Mouse (Mus musculus): ENCODE data around the gene Gm49380. TPM values are rescaled to one million over a fixed set of nuclear protein-coding genes. Genes with fewer than 3 reads are reported as not detected.
A peak's percentile ranks its signal among the peaks of the same experiment; 100 is the strongest.

The Gm49380 gene
- polyA plus RNA-seq, 1 experiment: 0.05 TPM

- no peak overlapping the region for H3ac ChIP-seq (ENCODE audit: control insufficient read depth, insufficient read length, low read depth)
- no peaks in the 10 kb centered on the region for H3K79me3 ChIP-seq (ENCODE audit: low read depth)
- TF ChIP-seq FOSL1 (IDR thresholded peaks at IDR 0.05; ENCODE audit: insufficient read depth, low read length, poor library complexity, severe bottlenecking): no peak
- TF ChIP-seq CTCF (IDR thresholded peaks at IDR 0.05; ENCODE audit: control insufficient read depth, insufficient read depth, insufficient read length): no peak
- TF ChIP-seq USF1 (IDR thresholded peaks at IDR 0.05; ENCODE audit: low read depth): no peak
- TF ChIP-seq MYOG (IDR thresholded peaks at IDR 0.05; ENCODE audit: control insufficient read depth, extremely low read depth, insufficient read length): no peak
- H3K36me3 ChIP-seq (ENCODE audit: control insufficient read depth, insufficient read depth): no peaks in the 10 kb centered on the region
- H3K4me3 ChIP-seq (ENCODE audit: insufficient read depth, poor library complexity, severe bottlenecking): no peak overlapping the region
- H3K79me2 ChIP-seq (ENCODE audit: control insufficient read depth, insufficient read depth): no peaks in the 10 kb centered on the region
- H3K27me3 ChIP-seq (ENCODE audit: control insufficient read depth, insufficient read depth, insufficient read length): no peaks in the 10 kb centered on the region
Measured at GRCm38 (mm10) chr9:44049381-44050165, 63.7 kb downstream of the Gm49380 start.

DNA sequence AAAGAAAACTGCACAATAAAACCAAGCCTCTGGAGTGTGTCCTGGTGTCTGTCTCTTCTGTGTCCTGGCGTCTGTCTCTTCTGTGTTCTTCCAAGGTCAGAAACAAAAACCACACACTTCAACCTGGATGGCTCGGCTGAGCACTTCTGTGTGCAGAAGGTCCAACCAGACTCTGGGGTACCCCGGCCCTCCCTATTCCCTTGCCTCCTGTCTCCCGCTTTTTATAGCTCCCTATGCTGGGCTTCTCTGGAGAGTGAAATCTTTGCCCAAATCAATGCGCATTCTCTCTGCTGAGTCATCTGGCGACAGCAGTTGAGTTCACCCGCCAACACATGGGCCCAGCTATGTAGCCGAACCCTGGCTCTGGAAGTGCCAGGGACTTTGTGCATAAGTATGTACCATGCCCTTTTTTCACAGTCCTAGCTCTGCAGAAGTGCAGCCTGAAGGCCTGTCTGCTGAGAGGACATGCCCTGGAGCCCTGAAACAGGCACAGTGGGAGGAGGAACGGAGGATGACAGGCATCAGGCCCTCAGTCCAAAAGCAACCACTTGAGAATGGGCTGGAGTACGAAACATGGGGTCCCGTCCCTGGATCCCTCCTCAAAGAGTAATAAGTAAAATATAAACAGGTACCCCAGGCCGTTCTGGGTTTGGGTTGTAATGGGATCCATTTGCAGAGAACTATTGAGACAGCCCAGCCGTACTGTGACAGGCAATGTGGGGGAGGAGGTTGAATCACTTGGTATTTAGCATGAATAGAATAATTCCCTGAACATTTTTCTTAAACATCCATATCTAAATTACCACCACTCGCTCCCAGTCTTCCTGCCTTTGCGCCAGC lies 64.5 kb downstream of the Gm49380 start:
- Histone ChIP-seq H3K79me3 (ENCODE audit: low read depth) (no peaks in the 10 kb centered on the region), H3K4me3 (ENCODE audit: insufficient read depth, poor library complexity, severe bottlenecking) (no peak overlapping the region), H3K79me2 (ENCODE audit: control insufficient read depth, insufficient read depth) (no peaks in the 10 kb centered on the region), H3K27me3 (ENCODE audit: control insufficient read depth, insufficient read depth, insufficient read length) (no peaks in the 10 kb centered on the region), H3K36me3 (ENCODE audit: control insufficient read depth, insufficient read depth) (no peaks in the 10 kb centered on the region), H3ac (ENCODE audit: control insufficient read depth, insufficient read length, low read depth) (no peak overlapping the region)
- TF ChIP-seq MAX (IDR thresholded peaks at IDR 0.05): no peak
- TF ChIP-seq MYOD1 (IDR thresholded peaks at IDR 0.05; ENCODE audit: control insufficient read depth, insufficient read length, low read depth): no peak
- no peak for TF ChIP-seq FOSL1 (IDR thresholded peaks at IDR 0.05; ENCODE audit: insufficient read depth, low read length, poor library complexity, severe bottlenecking)
- no peak for TF ChIP-seq CEBPB (IDR thresholded peaks at IDR 0.05; ENCODE audit: low read depth)
- no peak for TF ChIP-seq CTCF (IDR thresholded peaks at IDR 0.05; ENCODE audit: control insufficient read depth, insufficient read depth, insufficient read length)
- no peak for TF ChIP-seq MYOG (IDR thresholded peaks at IDR 0.05; ENCODE audit: control insufficient read depth, extremely low read depth, insufficient read length)
- no peak for TF ChIP-seq USF1 (IDR thresholded peaks at IDR 0.05; ENCODE audit: low read depth)

DNA sequence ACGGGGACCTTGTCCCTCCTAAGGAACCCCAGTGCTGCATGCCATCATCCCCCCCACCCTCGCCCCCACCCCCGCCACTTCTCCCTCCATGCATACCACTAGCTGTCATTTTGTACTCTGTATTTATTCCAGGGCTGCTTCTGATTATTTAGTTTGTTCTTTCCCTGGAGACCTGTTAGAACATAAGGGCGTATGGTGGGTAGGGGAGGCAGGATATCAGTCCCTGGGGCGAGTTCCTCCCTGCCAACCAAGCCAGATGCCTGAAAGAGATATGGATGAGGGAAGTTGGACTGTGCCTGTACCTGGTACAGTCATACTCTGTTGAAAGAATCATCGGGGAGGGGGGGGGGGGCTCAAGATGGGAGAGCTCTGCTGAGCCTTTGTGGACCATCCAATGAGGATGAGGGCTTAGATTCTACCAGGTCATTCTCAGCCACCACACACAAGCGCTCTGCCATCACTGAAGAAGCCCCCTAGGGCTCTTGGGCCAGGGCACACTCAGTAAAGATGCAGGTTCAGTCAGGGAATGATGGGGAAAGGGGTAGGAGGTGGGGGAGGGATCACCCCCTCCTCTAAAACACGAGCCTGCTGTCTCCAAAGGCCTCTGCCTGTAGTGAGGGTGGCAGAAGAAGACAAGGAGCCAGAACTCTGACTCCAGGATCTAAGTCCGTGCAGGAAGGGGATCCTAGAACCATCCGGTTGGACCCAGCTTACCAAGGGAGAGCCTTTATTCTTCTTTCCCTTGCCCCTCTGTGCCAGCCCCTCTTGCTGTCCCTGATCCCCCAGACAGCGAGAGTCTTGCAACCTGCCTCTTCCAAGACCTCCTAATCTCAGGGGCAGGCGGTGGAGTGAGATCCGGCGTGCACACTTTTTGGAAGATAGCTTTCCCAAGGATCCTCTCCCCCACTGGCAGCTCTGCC lies 65.5 kb downstream of the Gm49380 start:
- H3ac ChIP-seq (ENCODE audit: control insufficient read depth, insufficient read length, low read depth): no peak overlapping the region
- no peaks in the 10 kb centered on the region for H3K27me3 ChIP-seq (ENCODE audit: control insufficient read depth, insufficient read depth, insufficient read length)
- H3K79me2 ChIP-seq (ENCODE audit: control insufficient read depth, insufficient read depth): no peaks in the 10 kb centered on the region
- H3K36me3 ChIP-seq (ENCODE audit: control insufficient read depth, insufficient read depth): no peaks in the 10 kb centered on the region
- H3K79me3 ChIP-seq (ENCODE audit: low read depth): no peaks in the 10 kb centered on the region
- TF ChIP-seq MAX (IDR thresholded peaks at IDR 0.05): no peak
- TF ChIP-seq CEBPB (IDR thresholded peaks at IDR 0.05; ENCODE audit: low read depth): no peak
- TF ChIP-seq MYOG (IDR thresholded peaks at IDR 0.05; ENCODE audit: control insufficient read depth, extremely low read depth, insufficient read length): no peak
- TF ChIP-seq FOSL1 (IDR thresholded peaks at IDR 0.05; ENCODE audit: insufficient read depth, low read length, poor library complexity, severe bottlenecking): no peak
- TF ChIP-seq MYOD1 (IDR thresholded peaks at IDR 0.05; ENCODE audit: control insufficient read depth, insufficient read length, low read depth): no peak
- TF ChIP-seq CTCF (IDR thresholded peaks at IDR 0.05; ENCODE audit: control insufficient read depth, insufficient read depth, insufficient read length): no peak
- TF ChIP-seq USF1 (IDR thresholded peaks at IDR 0.05; ENCODE audit: low read depth): no peak
- H3K4me3 ChIP-seq (ENCODE audit: insufficient read depth, poor library complexity, severe bottlenecking): no peak overlapping the region

- TF ChIP-seq CEBPB (IDR thresholded peaks at IDR 0.05; ENCODE audit: low read depth) (no peak), MYOD1 (IDR thresholded peaks at IDR 0.05; ENCODE audit: control insufficient read depth, insufficient read length, low read depth) (peak; percentile 61), CTCF (IDR thresholded peaks at IDR 0.05; ENCODE audit: control insufficient read depth, insufficient read depth, insufficient read length) (no peak)
- Histone ChIP-seq H3K79me2 (ENCODE audit: control insufficient read depth, insufficient read depth) (no peaks in the 10 kb centered on the region), H3K36me3 (ENCODE audit: control insufficient read depth, insufficient read depth) (no peaks in the 10 kb centered on the region), H3K79me3 (ENCODE audit: low read depth) (no peaks in the 10 kb centered on the region), H3K27me3 (ENCODE audit: control insufficient read depth, insufficient read depth, insufficient read length) (no peaks in the 10 kb centered on the region), H3ac (ENCODE audit: control insufficient read depth, insufficient read length, low read depth) (no peak overlapping the region), H3K4me3 (ENCODE audit: insufficient read depth, poor library complexity, severe bottlenecking) (no peak overlapping the region)
Measured at GRCm38 (mm10) chr9:44047071-44047470, 66.2 kb downstream of the Gm49380 start.

DNA sequence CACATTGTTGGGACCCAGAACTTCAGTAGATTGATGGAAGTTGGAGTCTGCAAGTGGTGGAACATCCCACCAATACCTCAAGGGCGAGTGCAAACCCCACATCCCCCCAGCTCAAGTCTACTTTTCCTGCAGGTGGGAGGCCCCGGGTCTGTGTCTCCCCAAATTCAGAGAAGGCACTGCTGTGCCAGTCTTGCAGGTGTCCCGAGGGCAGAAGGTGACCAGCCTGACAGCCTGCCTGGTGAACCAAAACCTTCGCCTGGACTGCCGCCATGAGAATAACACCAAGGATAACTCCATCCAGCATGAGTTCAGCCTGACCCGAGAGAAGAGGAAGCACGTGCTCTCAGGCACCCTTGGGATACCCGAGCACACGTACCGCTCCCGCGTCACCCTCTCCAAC lies 66.9 kb downstream of the Gm49380 start:
- H3ac ChIP-seq (ENCODE audit: control insufficient read depth, insufficient read length, low read depth): no peak overlapping the region
- no peaks in the 10 kb centered on the region for H3K79me2 ChIP-seq (ENCODE audit: control insufficient read depth, insufficient read depth)
- no peak overlapping the region for H3K4me3 ChIP-seq (ENCODE audit: insufficient read depth, poor library complexity, severe bottlenecking)
- no peaks in the 10 kb centered on the region for H3K36me3 ChIP-seq (ENCODE audit: control insufficient read depth, insufficient read depth)
- no peaks in the 10 kb centered on the region for H3K27me3 ChIP-seq (ENCODE audit: control insufficient read depth, insufficient read depth, insufficient read length)
- H3K79me3 ChIP-seq (ENCODE audit: low read depth): no peaks in the 10 kb centered on the region
- no peak for TF ChIP-seq CEBPB (IDR thresholded peaks at IDR 0.05; ENCODE audit: low read depth)
- TF ChIP-seq FOSL1 (IDR thresholded peaks at IDR 0.05; ENCODE audit: insufficient read depth, low read length, poor library complexity, severe bottlenecking): no peak
- TF ChIP-seq MAX (IDR thresholded peaks at IDR 0.05): no peak
- no peak for TF ChIP-seq USF1 (IDR thresholded peaks at IDR 0.05; ENCODE audit: low read depth)
- TF ChIP-seq MYOD1 (IDR thresholded peaks at IDR 0.05; ENCODE audit: control insufficient read depth, insufficient read length, low read depth): no peak
- no peak for TF ChIP-seq CTCF (IDR thresholded peaks at IDR 0.05; ENCODE audit: control insufficient read depth, insufficient read depth, insufficient read length)
- no peak for TF ChIP-seq MYOG (IDR thresholded peaks at IDR 0.05; ENCODE audit: control insufficient read depth, extremely low read depth, insufficient read length)

Measured in C2C12 (cell line).